Mouse (Mus musculus): ENCODE measurements at regions not wholly inside any gene's neighbourhood (a gene's known extent, or its start where the extent isn't known, plus 50 kb on each side); places are given as distances from the start of the nearest gene placed in this dataset.

DNA sequence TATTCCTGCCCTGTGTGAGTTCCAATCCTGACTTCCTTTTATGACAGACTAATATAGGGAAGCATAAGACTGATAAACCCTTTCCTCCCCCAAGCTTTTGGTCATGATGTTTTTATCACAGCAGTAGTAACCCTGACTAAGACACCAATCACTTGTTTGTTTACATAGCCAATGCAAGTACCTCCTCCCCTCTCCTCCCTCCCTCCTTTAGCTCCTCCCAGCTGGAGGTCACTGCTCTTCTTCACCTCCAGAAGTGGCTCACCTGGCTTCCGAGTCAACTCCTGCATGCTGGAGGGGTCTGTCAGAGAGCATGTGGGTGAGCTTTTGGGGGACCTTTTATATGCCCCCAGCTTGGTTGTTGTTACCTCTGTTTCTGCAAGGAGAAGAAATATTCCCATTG is 67.3 kb upstream of the Vps8 start:
- H3K4me1 ChIP-seq (ENCODE audit: control insufficient read depth, insufficient read depth, low read length) = no peaks in the 10 kb centered on the region
- no peak overlapping the region for H3K4me3 ChIP-seq (replicated peaks; ENCODE audit: extremely low read depth, low read depth, low read length)
- no peak for TF ChIP-seq POLR2A (IDR thresholded peaks at IDR 0.05; ENCODE audit: borderline replicate concordance, extremely low read depth, low read depth, low read length)
- WGBS = 84% methylated on average over 1 of the region's 1 CpGs
- DNase-seq = no peak

- TF ChIP-seq CTCF (IDR thresholded peaks at IDR 0.05; ENCODE audit: insufficient read depth, low read length) (no peak), POLR2A (IDR thresholded peaks at IDR 0.05; ENCODE audit: borderline replicate concordance, extremely low read depth, low read depth, low read length) (no peak)
- DNase-seq = no peak
- Histone ChIP-seq H3K4me3 (replicated peaks; ENCODE audit: extremely low read depth, low read depth, low read length) (no peak overlapping the region), H3K4me1 (ENCODE audit: control insufficient read depth, insufficient read depth, low read length) (no peaks in the 10 kb centered on the region)
- WGBS = 66% methylated on average over 5 of the region's 5 CpGs
Observed at GRCm38 (mm10) chr16:21357433-21357832, 65.5 kb upstream of the Vps8 start.

DNA sequence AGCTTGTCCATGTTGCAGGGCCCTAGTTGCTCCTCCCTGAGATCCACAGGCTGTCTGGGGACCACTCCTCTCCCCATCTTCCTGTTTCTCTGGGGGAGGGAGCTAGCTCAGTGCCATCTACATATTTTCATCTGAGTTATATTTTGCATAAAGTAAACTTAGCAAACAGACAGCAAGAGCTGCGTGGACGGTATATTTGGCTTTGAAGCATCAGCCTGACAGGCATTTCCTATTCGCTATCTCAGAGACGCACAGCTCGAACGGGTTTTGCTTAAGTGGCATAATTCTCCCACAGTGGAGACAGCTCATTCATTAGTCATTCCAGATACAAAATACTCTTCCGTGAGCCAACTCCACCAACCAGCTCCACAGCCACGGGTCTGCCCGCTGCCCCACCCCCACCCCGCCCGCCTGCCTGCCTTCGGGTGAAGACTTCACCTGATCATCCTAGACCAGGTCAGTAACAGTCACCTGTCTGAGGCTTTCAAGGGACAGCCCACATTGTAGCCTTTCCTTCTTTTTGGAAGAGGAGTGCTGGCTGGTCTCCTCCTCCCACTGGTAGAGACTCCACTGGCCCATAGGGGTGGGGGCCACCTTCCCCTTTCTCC is 64.5 kb upstream of the Vps8 start:
- no peak for DNase-seq
- whole genome bisulfite sequencing = 41% methylated on average over 12 of the region's 12 CpGs
- TF ChIP-seq POLR2A (IDR thresholded peaks at IDR 0.05; ENCODE audit: borderline replicate concordance, extremely low read depth, low read depth, low read length) = no peak
- no peak for TF ChIP-seq CTCF (IDR thresholded peaks at IDR 0.05; ENCODE audit: insufficient read depth, low read length)
- Histone ChIP-seq H3K4me3 (replicated peaks; ENCODE audit: extremely low read depth, low read depth, low read length) (no peak overlapping the region), H3K4me1 (ENCODE audit: control insufficient read depth, insufficient read depth, low read length) (no peaks in the 10 kb centered on the region)

DNA sequence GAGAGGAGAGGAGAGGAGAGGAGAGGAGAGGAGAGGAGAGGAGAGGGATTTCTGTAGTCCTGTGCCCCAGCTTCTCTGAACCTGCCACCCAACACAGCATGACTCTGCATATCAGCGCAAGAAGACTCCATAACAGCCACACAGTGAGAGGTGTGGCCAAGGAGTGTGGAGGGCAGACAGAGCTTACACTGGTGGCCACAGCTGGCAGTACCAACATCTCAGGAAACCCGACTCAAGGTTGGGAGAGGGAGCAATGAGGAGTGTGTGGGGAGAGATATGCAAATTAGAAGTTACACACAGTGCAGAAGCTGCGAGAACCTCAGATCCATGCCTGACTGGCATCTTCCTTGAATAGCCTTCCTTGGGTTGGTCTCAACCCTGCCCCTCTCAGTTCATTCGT is 63.5 kb upstream of the Vps8 start:
- DNase-seq = no peak
- no peak overlapping the region for H3K4me3 ChIP-seq (replicated peaks; ENCODE audit: extremely low read depth, low read depth, low read length)
- TF ChIP-seq POLR2A (IDR thresholded peaks at IDR 0.05; ENCODE audit: borderline replicate concordance, extremely low read depth, low read depth, low read length) (no peak), CTCF (IDR thresholded peaks at IDR 0.05; ENCODE audit: insufficient read depth, low read length) (no peak)
- 49% methylated on average over 4 of the region's 4 CpGs for WGBS
- no peaks in the 10 kb centered on the region for H3K4me1 ChIP-seq (ENCODE audit: control insufficient read depth, insufficient read depth, low read length)

- no peak overlapping the region for H3K4me3 ChIP-seq (replicated peaks; ENCODE audit: extremely low read depth, low read depth, low read length)
- DNase-seq = no peak
- WGBS = 38% methylated on average over 2 of the region's 2 CpGs
- H3K4me1 ChIP-seq (ENCODE audit: control insufficient read depth, insufficient read depth, low read length) = no peaks in the 10 kb centered on the region
- TF ChIP-seq CTCF (IDR thresholded peaks at IDR 0.05; ENCODE audit: insufficient read depth, low read length) (no peak), POLR2A (IDR thresholded peaks at IDR 0.05; ENCODE audit: borderline replicate concordance, extremely low read depth, low read depth, low read length) (no peak)
Observed at GRCm38 (mm10) chr16:21361406-21361805, 61.5 kb upstream of the Vps8 start.

GRCm38 (mm10) chr16:21362663-21363367 is 60.1 kb upstream of the Vps8 start:
- 66% methylated on average over 12 of the region's 12 CpGs for WGBS
- no peak for DNase-seq
- Histone ChIP-seq H3K4me1 (ENCODE audit: control insufficient read depth, insufficient read depth, low read length) (no peaks in the 10 kb centered on the region), H3K4me3 (replicated peaks; ENCODE audit: extremely low read depth, low read depth, low read length) (no peak overlapping the region)
- TF ChIP-seq CTCF (IDR thresholded peaks at IDR 0.05; ENCODE audit: insufficient read depth, low read length) (no peak), POLR2A (IDR thresholded peaks at IDR 0.05; ENCODE audit: borderline replicate concordance, extremely low read depth, low read depth, low read length) (no peak)

GRCm38 (mm10) chr16:21364885-21365284 is 58.0 kb upstream of the Vps8 start:
- DNase-seq = no peak
- 41% methylated on average over 8 of the region's 8 CpGs for WGBS
- H3K4me3 ChIP-seq (replicated peaks; ENCODE audit: extremely low read depth, low read depth, low read length) = no peak overlapping the region
- no peaks in the 10 kb centered on the region for H3K4me1 ChIP-seq (ENCODE audit: control insufficient read depth, insufficient read depth, low read length)
- no peak for TF ChIP-seq CTCF (IDR thresholded peaks at IDR 0.05; ENCODE audit: insufficient read depth, low read length)
- TF ChIP-seq POLR2A (IDR thresholded peaks at IDR 0.05; ENCODE audit: borderline replicate concordance, extremely low read depth, low read depth, low read length) = no peak

GRCm38 (mm10) chr16:21367449-21367848 is 55.5 kb upstream of the Vps8 start:
- TF ChIP-seq CTCF (IDR thresholded peaks at IDR 0.05; ENCODE audit: insufficient read depth, low read length) = peak; percentile 55
- no peak for TF ChIP-seq POLR2A (IDR thresholded peaks at IDR 0.05; ENCODE audit: borderline replicate concordance, extremely low read depth, low read depth, low read length)
- 28% methylated on average over 8 of the region's 8 CpGs for WGBS
- Histone ChIP-seq H3K4me1 (ENCODE audit: control insufficient read depth, insufficient read depth, low read length) (no peaks in the 10 kb centered on the region), H3K4me3 (replicated peaks; ENCODE audit: extremely low read depth, low read depth, low read length) (no peak overlapping the region)
- DNase-seq = peak; percentile 28

GRCm38 (mm10) chr16:21368821-21369220 is 54.1 kb upstream of the Vps8 start:
- Histone ChIP-seq H3K4me1 (ENCODE audit: control insufficient read depth, insufficient read depth, low read length) (no peaks in the 10 kb centered on the region), H3K4me3 (replicated peaks; ENCODE audit: extremely low read depth, low read depth, low read length) (no peak overlapping the region)
- 72% methylated on average over 1 of the region's 1 CpGs for whole genome bisulfite sequencing
- TF ChIP-seq POLR2A (IDR thresholded peaks at IDR 0.05; ENCODE audit: borderline replicate concordance, extremely low read depth, low read depth, low read length) = no peak
- TF ChIP-seq CTCF (IDR thresholded peaks at IDR 0.05; ENCODE audit: insufficient read depth, low read length) = no peak
- no peak for DNase-seq

Measured in lung, adult 2 months (tissue).